Mouse (Mus musculus) heart, embryonic 13.5 days (tissue): ENCODE data around the gene Zfp830. TPM values are rescaled to one million over a fixed set of nuclear protein-coding genes. Genes with fewer than 3 reads are reported as not detected.

Experiments used
- ATAC-seq: fragments of 200-750 bp; cut with Nextera tagmentation; 2 replicates; pipeline ENCODE4 v1.8.0; 2017; ENCODE audit warnings: moderate TSS enrichment; ENCODE audit not compliant: insufficient number of reproducible peaks, low FRiP score, low TSS enrichment; ENCODE audit errors: extremely low read depth
- H3K27ac ChIP-seq: fragments of 300-500 bp; sonication (generic); replicated peaks from 2 replicates; pipeline ENCODE4 v1.5.1; 2015; ENCODE audit warnings: moderate library complexity, mild to moderate bottlenecking, inconsistent platforms
- H3K27me3 ChIP-seq: fragments of 300-500 bp; sonication (generic); replicated peaks from 2 replicates; pipeline ENCODE4 v1.6.1; 2015; ENCODE audit warnings: mild to moderate bottlenecking, inconsistent platforms
- H3K36me3 ChIP-seq: fragments of 300-500 bp; sonication (generic); 2 replicates; pipeline ENCODE4 v1.6.1; 2015; ENCODE audit warnings: mild to moderate bottlenecking, inconsistent platforms
- H3K4me1 ChIP-seq: fragments of 300-500 bp; sonication (generic); 2 replicates; pipeline ENCODE4 v1.6.1; 2015; ENCODE audit warnings: inconsistent platforms
- H3K4me2 ChIP-seq: fragments of 300-500 bp; sonication (generic); 2 replicates; pipeline ENCODE4 v1.6.1; 2015; ENCODE audit warnings: inconsistent platforms, mild to moderate bottlenecking, moderate library complexity
- H3K4me3 ChIP-seq: fragments of 300-500 bp; sonication (generic); 2 replicates; pipeline ENCODE4 v1.5.1; 2015; ENCODE audit warnings: moderate library complexity, mild to moderate bottlenecking, inconsistent platforms
- H3K9ac ChIP-seq: fragments of 300-500 bp; sonication (generic); 2 replicates; pipeline ENCODE4 v1.6.1; 2015; ENCODE audit warnings: inconsistent platforms, mild to moderate bottlenecking, moderate library complexity
- H3K9me3 ChIP-seq: fragments of 300-500 bp; sonication (generic); 2 replicates; pipeline ENCODE4 v1.6.1; 2016; ENCODE audit warnings: inconsistent platforms
- WGBS: fragments of 180-500 bp; shearing (Covaris S2); methylation state at CpG from one replicate; pipeline ENCODE4 v1.1.7; 2015; ENCODE audit warnings: mixed read lengths; 5-methylcytosine and 5-hydroxymethylcytosine counted together
- polyA plus RNA-seq: library from polyadenylated mRNA; unstranded; fragments of >200 nt; fragmentation: Nextera tagmentation; extraction: Ambion mirVana; gene quantifications from 2 replicates; pipeline ENCODE4 v1.2.1, GENCODE M21; 2015

Zfp830 gene
- polyA plus RNA-seq, result 25.6 and 29.3 TPM in 2 replicates

GRCm38 (mm10) chr11:82763742-82764437 is at the start of gene Zfp830, which contains the start of gene Cct6b:
Gene Zfp830, plus strand, starts transcription at chr11:82764345.
Gene Cct6b, minus strand, starts transcription at chr11:82764321.
- peak within 1 kb of the TSS; percentile 94 for H3K27ac ChIP-seq
- H3K27me3 ChIP-seq, result 0 out of 2 replicates have a peak, but pooled peaks cover 7% of the 10 kb centered on the region
- H3K4me2 ChIP-seq, result peak within 1 kb of the TSS; percentile 84
- 0 out of 2 replicates have a peak, but pooled peaks cover 3% of the 10 kb centered on the region for H3K9me3 ChIP-seq
- peaks cover 25% of the 10 kb centered on the region for H3K4me1 ChIP-seq
- WGBS, result under 1% methylated on average over 44 of the region's 44 CpGs
- peak; percentile 99 for ATAC-seq
- H3K36me3 ChIP-seq, result peaks cover 10% of the 10 kb centered on the region
- H3K4me3 ChIP-seq, result peak within 1 kb of the TSS; percentile 86
- H3K9ac ChIP-seq, result peak within 1 kb of the TSS; percentile 91

GRCm38 (mm10) chr11:82719294-82719693 is 44.9 kb upstream of the Zfp830 start:
- Histone ChIP-seq H3K27me3 (no peaks in the 10 kb centered on the region), H3K9me3 (no peaks in the 10 kb centered on the region), H3K4me3 (no peak overlapping the region), H3K36me3 (no peaks in the 10 kb centered on the region), H3K4me2 (no peak overlapping the region), H3K4me1 (no peaks in the 10 kb centered on the region), H3K27ac (no peak overlapping the region), H3K9ac (no peak overlapping the region)
- no peak for ATAC-seq
- WGBS, result 77% methylated on average over 12 of the region's 12 CpGs

GRCm38 (mm10) chr11:82726862-82727261 is 37.3 kb upstream of the Zfp830 start:
- WGBS, result 77% methylated on average over 2 of the region's 2 CpGs
- ATAC-seq, result no peak

GRCm38 (mm10) chr11:82734227-82734626 is 29.9 kb upstream of the Zfp830 start:
- H3K4me3 ChIP-seq, result no peak overlapping the region
- H3K4me1 ChIP-seq, result no peaks in the 10 kb centered on the region
- no peaks in the 10 kb centered on the region for H3K9me3 ChIP-seq
- no peak for ATAC-seq
- H3K9ac ChIP-seq, result no peak overlapping the region
- no peaks in the 10 kb centered on the region for H3K27me3 ChIP-seq
- H3K27ac ChIP-seq, result no peak overlapping the region
- H3K36me3 ChIP-seq, result no peaks in the 10 kb centered on the region
- H3K4me2 ChIP-seq, result no peak overlapping the region

More at GRCm38 (mm10) chr11:82726862-82727261, 37.3 kb upstream of the Zfp830 start:
- Histone ChIP-seq H3K27ac (no peak overlapping the region), H3K27me3 (no peaks in the 10 kb centered on the region), H3K4me1 (no peaks in the 10 kb centered on the region), H3K4me2 (no peak overlapping the region), H3K9me3 (peaks cover 3% of the 10 kb centered on the region; the same call in 1 of the 2 replicates), H3K36me3 (no peaks in the 10 kb centered on the region), H3K4me3 (no peak overlapping the region), H3K9ac (no peak overlapping the region)

- ATAC-seq, result no peak
Observed at GRCm38 (mm10) chr11:82739006-82739405, 25.1 kb upstream of the Zfp830 start.

GRCm38 (mm10) chr11:82746138-82746537 is 18.0 kb upstream of the Zfp830 start:
- 27% methylated on average over 6 of the region's 6 CpGs for WGBS
- H3K4me3 ChIP-seq, result no peak overlapping the region

More at GRCm38 (mm10) chr11:82739006-82739405, 25.1 kb upstream of the Zfp830 start:
- Histone ChIP-seq H3K9ac (no peak overlapping the region), H3K4me2 (no peak overlapping the region), H3K4me1 (no peaks in the 10 kb centered on the region), H3K36me3 (no peaks in the 10 kb centered on the region), H3K27me3 (no peaks in the 10 kb centered on the region), H3K27ac (no peak overlapping the region), H3K9me3 (no peaks in the 10 kb centered on the region), H3K4me3 (no peak overlapping the region)

GRCm38 (mm10) chr11:82746857-82747366 is 17.2 kb upstream of the Zfp830 start:
- Histone ChIP-seq H3K36me3 (no peaks in the 10 kb centered on the region), H3K9me3 (no peaks in the 10 kb centered on the region), H3K9ac (0 out of 2 replicates have a peak overlapping the region, but pooled peaks have one; percentile 21), H3K4me3 (peak overlapping the region; percentile 30), H3K27ac (no peak overlapping the region), H3K4me1 (no peaks in the 10 kb centered on the region), H3K4me2 (peak overlapping the region; percentile 39), H3K27me3 (peaks cover 10% of the 10 kb centered on the region; the same call in 1 of the 2 replicates)
- no peak for ATAC-seq
- WGBS, result 59% methylated on average over 8 of the region's 8 CpGs

More at GRCm38 (mm10) chr11:82746138-82746537, 18.0 kb upstream of the Zfp830 start:
- Histone ChIP-seq H3K27ac (no peak overlapping the region), H3K9me3 (no peaks in the 10 kb centered on the region), H3K27me3 (peaks cover 10% of the 10 kb centered on the region; the same call in 1 of the 2 replicates), H3K9ac (no peak overlapping the region), H3K36me3 (no peaks in the 10 kb centered on the region), H3K4me2 (no peak overlapping the region), H3K4me1 (no peaks in the 10 kb centered on the region)
- ATAC-seq, result no peak

GRCm38 (mm10) chr11:82752349-82753115 is 11.6 kb upstream of the Zfp830 start:
- H3K9me3 ChIP-seq, result no peaks in the 10 kb centered on the region
- no peak overlapping the region for H3K27ac ChIP-seq
- WGBS, result 64% methylated on average over 6 of the region's 6 CpGs
- no peak overlapping the region for H3K9ac ChIP-seq
- H3K4me2 ChIP-seq, result no peak overlapping the region
- H3K36me3 ChIP-seq, result no peaks in the 10 kb centered on the region
- H3K4me3 ChIP-seq, result no peak overlapping the region
- no peaks in the 10 kb centered on the region for H3K4me1 ChIP-seq
- H3K27me3 ChIP-seq, result no peaks in the 10 kb centered on the region
- no peak for ATAC-seq

GRCm38 (mm10) chr11:82755919-82756318 is 8.2 kb upstream of the Zfp830 start:
- H3K4me1 ChIP-seq, result no peaks in the 10 kb centered on the region
- no peaks in the 10 kb centered on the region for H3K9me3 ChIP-seq
- H3K9ac ChIP-seq, result no peak overlapping the region
- no peaks in the 10 kb centered on the region for H3K36me3 ChIP-seq
- peaks cover 8% of the 10 kb centered on the region; the same call in 1 of the 2 replicates for H3K27me3 ChIP-seq
- WGBS, result 74% methylated on average over 1 of the region's 1 CpGs
- no peak overlapping the region for H3K4me3 ChIP-seq
- no peak overlapping the region for H3K4me2 ChIP-seq
- H3K27ac ChIP-seq, result no peak overlapping the region
- no peak for ATAC-seq

- H3K36me3 ChIP-seq, result peaks cover 3% of the 10 kb centered on the region
- no peak overlapping the region for H3K4me2 ChIP-seq
- H3K27ac ChIP-seq, result no peak overlapping the region
- no peak overlapping the region for H3K9ac ChIP-seq
- no peak overlapping the region for H3K4me3 ChIP-seq
- peaks cover 8% of the 10 kb centered on the region; the same call in 1 of the 2 replicates for H3K27me3 ChIP-seq
- H3K9me3 ChIP-seq, result 0 out of 2 replicates have a peak, but pooled peaks cover 3% of the 10 kb centered on the region
- ATAC-seq, result no peak
- peaks cover 25% of the 10 kb centered on the region for H3K4me1 ChIP-seq
- 78% methylated on average over 6 of the region's 6 CpGs for whole genome bisulfite sequencing
Observed at GRCm38 (mm10) chr11:82762286-82762829, 1.8 kb upstream of the Zfp830 start.

GRCm38 (mm10) chr11:82763261-82763660 is 884 bp upstream of the Zfp830 start:
- H3K36me3 ChIP-seq, result peaks cover 4% of the 10 kb centered on the region
- peak overlapping the region; percentile 91 for H3K9ac ChIP-seq
- H3K27ac ChIP-seq, result peak overlapping the region; percentile 94
- H3K4me3 ChIP-seq, result peak overlapping the region; percentile 86
- peaks cover 8% of the 10 kb centered on the region; the same call in 1 of the 2 replicates for H3K27me3 ChIP-seq
- no peak for ATAC-seq
- peaks cover 25% of the 10 kb centered on the region for H3K4me1 ChIP-seq
- H3K4me2 ChIP-seq, result peak overlapping the region; percentile 84
- 0 out of 2 replicates have a peak, but pooled peaks cover 3% of the 10 kb centered on the region for H3K9me3 ChIP-seq
- WGBS, result 12% methylated on average over 4 of the region's 4 CpGs
